Mouse (Mus musculus) heart, adult 2 months (tissue): ENCODE measurements around the gene Gls.

ENCODE experiments used
- CTCF ChIP-seq: fragments of 200-600 bp; IDR thresholded peaks from 2 replicates; pipeline ENCODE4 v1.8.1; 2022; ENCODE audit warnings: antibody characterized with exemption, mild to moderate bottlenecking, moderate library complexity
- POLR2A ChIP-seq: fragments of 200-500 bp; IDR thresholded peaks from 2 replicates; pipeline ENCODE4 v1.6.1; 2011; ENCODE audit warnings: mild to moderate bottlenecking, low read depth, low read length, control low read depth; ENCODE audit not compliant: insufficient read depth

DNA sequence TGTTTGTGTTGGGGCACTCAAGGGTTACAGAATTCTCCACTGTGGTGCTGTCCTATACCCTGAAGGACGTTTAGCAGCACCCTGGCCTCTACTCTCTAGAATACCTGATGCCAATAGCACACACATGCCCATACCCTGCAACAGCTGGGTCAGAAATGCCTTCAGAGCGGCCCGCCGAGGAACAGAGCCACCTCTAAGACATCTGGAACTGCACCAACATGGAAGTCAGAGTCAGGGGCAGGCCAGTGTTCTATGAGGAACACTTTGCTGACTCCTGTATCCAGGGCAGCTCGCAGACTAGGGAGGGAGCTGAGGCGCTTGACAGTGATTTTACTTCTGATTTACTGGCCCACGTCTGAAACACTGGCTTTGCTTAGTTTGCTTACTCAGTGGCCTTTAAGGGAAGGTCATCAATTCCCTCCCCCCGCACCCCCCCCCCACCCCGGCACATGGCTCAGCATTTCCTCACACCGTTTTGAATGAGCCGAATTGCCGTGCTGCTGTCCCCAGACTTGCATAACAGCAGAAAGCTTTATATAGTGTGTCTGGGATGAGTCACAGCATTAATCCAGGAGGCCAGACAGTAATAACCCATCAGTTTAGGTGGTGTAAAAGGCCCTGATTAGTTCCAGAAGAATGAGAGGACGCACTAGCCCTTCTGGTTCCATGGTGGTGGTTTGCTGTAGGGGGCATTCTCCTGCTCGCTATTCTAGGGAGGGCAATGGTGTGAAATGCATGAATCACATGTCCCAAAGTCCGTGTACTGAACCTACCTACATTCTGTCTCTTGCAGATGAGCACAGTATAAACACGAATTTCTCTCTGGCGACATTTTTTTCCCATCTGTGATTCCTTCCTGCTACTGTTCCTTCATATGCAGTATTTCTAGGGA, 74.3 kb downstream of the Gls start:
- no peak for TF ChIP-seq CTCF
- TF ChIP-seq POLR2A = no peak
